Mouse (Mus musculus) midbrain, postnatal 0 days (tissue): ENCODE data around the gene Tpi1. TPM values are rescaled to one million over a fixed set of nuclear protein-coding genes. Genes with fewer than 3 reads are reported as not detected.
A peak's percentile ranks its signal among the peaks of the same experiment; 100 is the strongest.

Experiments used
- ATAC-seq: fragments of 200-750 bp; cut with Nextera tagmentation; 2 replicates; pipeline ENCODE4 v1.8.0; 2017; ENCODE audit warnings: moderate number of reproducible peaks, mild to moderate bottlenecking, moderate TSS enrichment, moderate library complexity; ENCODE audit not compliant: low FRiP score
- DNase-seq: peaks from one replicate; pipeline ENCODE4 v3.0.0-alpha.2; 2015; ENCODE audit warnings: low spot score
- H3K27ac ChIP-seq: fragments of 300-500 bp; sonication (generic); 2 replicates; pipeline ENCODE4 v1.5.1; 2014; ENCODE audit warnings: low read depth, mild to moderate bottlenecking, low read length, mixed read lengths
- H3K27me3 ChIP-seq: fragments of 300-500 bp; sonication (generic); 2 replicates; pipeline ENCODE4 v1.6.1; 2014; ENCODE audit warnings: low read length, control low read depth, mixed read lengths; ENCODE audit not compliant: insufficient read depth
- H3K36me3 ChIP-seq: fragments of 300-500 bp; sonication (generic); 2 replicates; pipeline ENCODE4 v1.6.1; 2014; ENCODE audit warnings: low read length, control low read depth, mixed read lengths; ENCODE audit not compliant: insufficient read depth
- H3K4me1 ChIP-seq: fragments of 300-500 bp; sonication (generic); 2 replicates; pipeline ENCODE4 v1.6.1; 2014; ENCODE audit warnings: mild to moderate bottlenecking, control low read depth, antibody characterized with exemption, low read length, mixed read lengths; ENCODE audit not compliant: insufficient read depth
- H3K4me2 ChIP-seq: fragments of 300-500 bp; sonication (generic); 2 replicates; pipeline ENCODE4 v1.6.1; 2014; ENCODE audit warnings: low read depth, mild to moderate bottlenecking, low read length, mixed read lengths; ENCODE audit not compliant: poor library complexity, severe bottlenecking
- H3K4me3 ChIP-seq: fragments of 300-500 bp; sonication (generic); 2 replicates; pipeline ENCODE4 v1.5.1; 2014; ENCODE audit warnings: low read depth, mild to moderate bottlenecking, low read length, moderate library complexity
- H3K9ac ChIP-seq: fragments of 300-500 bp; sonication (generic); replicated peaks from 2 replicates; pipeline ENCODE4 v1.6.1; 2014; ENCODE audit warnings: mild to moderate bottlenecking, low read length, moderate library complexity, mixed read lengths; ENCODE audit not compliant: poor library complexity, severe bottlenecking
- H3K9me3 ChIP-seq: fragments of 300-500 bp; sonication (generic); 2 replicates; pipeline ENCODE4 v1.6.1; 2016; ENCODE audit warnings: low read length, control low read depth
- CTCF ChIP-seq: IDR thresholded peaks from 2 replicates; pipeline ENCODE4 v1.5.1; 2016; ENCODE audit warnings: antibody characterized with exemption, mild to moderate bottlenecking
- WGBS: fragments of 180-500 bp; shearing (Covaris S2); extraction: QIAGEN DNeasy Blood & Tissue Kit; methylation state at CpG from one replicate; pipeline ENCODE4 v1.1.7; 2014; 5-methylcytosine and 5-hydroxymethylcytosine counted together
- polyA plus RNA-seq: library from polyadenylated mRNA; unstranded; fragments of >200 nt; fragmentation: Nextera tagmentation; extraction: Ambion mirVana; gene quantifications from 2 replicates; pipeline ENCODE4 v1.2.1, GENCODE M21; 2015
- total RNA-seq: library from RNA; depleted of rRNA; stranded (reverse); fragments of >200 nt; gene quantifications from 2 replicates; pipeline ENCODE4 v1.2.3, GENCODE M21; 2014

The Tpi1 gene
- total and polyA plus RNA-seq, 2 experiments from 2014 or later, result 392 to 415 TPM

DNA sequence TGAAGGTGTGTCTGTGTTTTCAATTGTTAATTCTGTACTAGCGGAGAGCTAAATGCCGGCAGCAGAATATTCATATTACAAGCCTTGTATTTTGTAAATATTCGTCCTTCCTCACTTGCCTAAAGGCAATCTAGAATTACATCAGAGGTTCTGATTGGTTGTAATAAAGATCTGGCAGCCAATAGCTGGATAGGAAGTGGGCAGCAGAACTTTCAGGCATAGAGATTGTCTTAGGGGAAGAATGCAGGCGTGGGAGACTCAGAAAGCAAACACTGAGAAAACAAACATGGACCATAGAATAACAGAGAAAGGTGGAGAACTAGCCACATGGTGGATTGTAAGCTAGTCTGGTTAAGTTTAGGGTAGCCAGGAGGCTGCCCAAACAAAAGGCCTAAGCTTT lies 24.0 kb downstream of the Tpi1 start:
- Histone ChIP-seq H3K9me3 (no peaks in the 10 kb centered on the region), H3K27me3 (no peaks in the 10 kb centered on the region), H3K4me3 (no peak overlapping the region), H3K36me3 (no peaks in the 10 kb centered on the region), H3K27ac (no peak overlapping the region), H3K9ac (no peak overlapping the region), H3K4me2 (no peak overlapping the region), H3K4me1 (no peaks in the 10 kb centered on the region)
- 71% methylated on average over 4 of the region's 4 CpGs for WGBS
- TF ChIP-seq CTCF, result no peak
- ATAC-seq (no peak), DNase-seq (no peak)

DNA sequence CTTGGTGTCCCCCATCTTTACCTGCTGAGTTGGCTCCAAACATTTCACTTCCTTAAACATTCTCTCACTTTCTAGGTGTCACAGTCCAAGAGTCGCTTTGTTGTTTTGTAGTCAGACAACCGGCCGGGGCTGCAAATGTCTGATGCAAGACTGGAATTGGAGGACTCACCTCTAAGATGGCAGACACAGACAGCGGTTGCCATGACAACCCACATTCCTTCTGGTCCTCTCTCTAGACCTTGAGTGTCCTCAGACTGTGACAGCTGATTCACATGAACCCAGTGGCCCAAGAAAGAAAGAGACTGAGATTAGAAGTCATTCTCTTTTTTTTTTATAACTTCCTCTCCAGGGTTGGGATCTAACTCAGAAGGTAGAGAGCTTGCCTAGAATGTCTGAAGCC lies 24.6 kb downstream of the Tpi1 start:
- peak; percentile 67 for DNase-seq
- Histone ChIP-seq H3K27ac (no peak overlapping the region), H3K9ac (no peak overlapping the region), H3K9me3 (no peaks in the 10 kb centered on the region), H3K27me3 (no peaks in the 10 kb centered on the region), H3K4me2 (no peak overlapping the region), H3K36me3 (no peaks in the 10 kb centered on the region), H3K4me3 (no peak overlapping the region), H3K4me1 (no peaks in the 10 kb centered on the region)
- TF ChIP-seq CTCF, result no peak
- ATAC-seq, result no peak
- WGBS, result 73% methylated on average over 4 of the region's 4 CpGs

DNA sequence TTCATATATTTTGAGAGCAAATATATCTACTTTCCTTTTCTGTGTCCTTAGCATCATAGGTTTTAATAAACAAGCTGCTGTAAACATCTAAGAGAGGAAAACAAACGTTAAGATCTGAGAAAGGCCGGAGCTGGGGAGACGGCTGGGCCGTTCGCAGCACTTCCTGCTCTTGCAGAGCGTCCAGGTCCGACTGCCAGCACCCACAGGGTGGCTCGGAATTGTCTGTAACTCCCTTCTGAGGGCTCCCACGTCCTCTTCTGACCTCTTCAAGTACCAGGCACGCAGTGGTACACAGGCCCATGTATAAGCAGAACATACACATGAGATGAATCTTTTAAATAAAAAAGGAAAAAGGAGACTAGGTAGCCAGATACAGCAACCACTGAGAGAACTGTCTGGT lies 26.4 kb downstream of the Tpi1 start:
- 83% methylated on average over 10 of the region's 10 CpGs for WGBS
- TF ChIP-seq CTCF, result no peak
- Histone ChIP-seq H3K4me1 (no peaks in the 10 kb centered on the region), H3K9ac (no peak overlapping the region), H3K36me3 (no peaks in the 10 kb centered on the region), H3K9me3 (no peaks in the 10 kb centered on the region), H3K27me3 (no peaks in the 10 kb centered on the region), H3K4me3 (no peak overlapping the region), H3K4me2 (no peak overlapping the region), H3K27ac (no peak overlapping the region)
- DNase-seq, result no peak
- ATAC-seq, result no peak

DNA sequence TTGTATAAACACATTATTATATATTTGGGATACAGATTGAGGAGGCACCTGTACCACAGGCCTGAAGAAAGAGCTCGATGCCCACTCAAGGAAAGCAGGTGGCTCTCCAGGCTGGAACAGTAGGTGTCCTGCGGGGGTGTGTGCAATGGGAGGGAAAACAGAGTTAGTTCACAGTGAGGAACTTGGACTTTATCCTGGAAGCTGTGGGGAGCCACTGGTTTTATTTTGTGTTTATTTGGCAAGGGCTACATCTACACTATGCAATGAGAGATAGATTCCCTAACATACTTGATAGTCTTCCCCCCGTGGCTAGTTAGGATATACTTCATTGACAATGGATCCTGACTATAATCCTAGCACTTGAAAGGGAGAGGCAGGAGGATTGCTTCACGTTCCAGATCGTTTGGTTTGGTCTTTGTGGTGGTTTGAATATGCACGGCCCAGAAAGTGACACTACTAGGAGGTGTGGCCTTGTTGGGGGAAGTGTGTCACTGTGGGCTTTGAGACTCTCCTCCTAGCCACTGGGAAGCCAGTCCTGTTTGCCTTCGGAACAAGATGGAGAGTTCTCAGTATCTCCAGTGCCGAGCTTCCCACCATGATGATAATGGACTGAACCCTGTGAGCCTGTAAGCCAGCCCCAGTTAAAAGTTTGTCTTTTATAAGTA lies 27.2 kb downstream of the Tpi1 start:
- 51% methylated on average over 8 of the region's 8 CpGs for WGBS
- Histone ChIP-seq H3K27ac (no peak overlapping the region), H3K36me3 (no peaks in the 10 kb centered on the region), H3K4me3 (no peak overlapping the region), H3K4me2 (no peak overlapping the region), H3K9ac (no peak overlapping the region), H3K9me3 (no peaks in the 10 kb centered on the region), H3K27me3 (no peaks in the 10 kb centered on the region), H3K4me1 (no peaks in the 10 kb centered on the region)
- no peak for DNase-seq
- no peak for ATAC-seq
- TF ChIP-seq CTCF, result no peak

DNA sequence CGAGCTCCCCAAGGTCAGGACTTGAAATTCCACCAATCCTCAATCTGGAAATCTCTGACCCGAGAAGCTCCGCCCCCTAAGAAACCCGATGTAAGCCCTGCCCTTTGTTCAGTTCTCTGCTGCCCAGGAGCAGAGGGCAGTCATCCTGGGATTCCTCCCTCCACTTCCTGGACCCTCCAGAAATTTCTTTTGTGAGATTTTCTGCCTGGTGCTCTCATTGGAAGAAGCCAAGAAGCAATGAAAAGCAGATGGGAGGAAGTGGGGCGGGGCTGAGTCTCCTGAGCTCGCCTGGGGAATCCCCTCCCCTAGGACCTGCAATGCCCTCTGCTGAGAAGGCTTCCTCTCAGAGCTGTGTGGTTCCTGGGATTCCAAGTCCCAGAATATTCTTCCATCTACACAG lies 31.7 kb downstream of the Tpi1 start:
- 23% methylated on average over 6 of the region's 6 CpGs for WGBS
- H3K4me3 ChIP-seq, result no peak overlapping the region
- DNase-seq, result no peak
- H3K27ac ChIP-seq, result no peak overlapping the region
- H3K9me3 ChIP-seq, result no peaks in the 10 kb centered on the region
- H3K4me1 ChIP-seq, result no peaks in the 10 kb centered on the region; the same call in 1 of the 2 replicates
- ATAC-seq, result no peak
- no peak overlapping the region for H3K9ac ChIP-seq
- no peak for TF ChIP-seq CTCF
- 0 out of 2 replicates have a peak, but pooled peaks cover 4% of the 10 kb centered on the region for H3K27me3 ChIP-seq
- no peak overlapping the region for H3K4me2 ChIP-seq
- H3K36me3 ChIP-seq, result no peaks in the 10 kb centered on the region

DNA sequence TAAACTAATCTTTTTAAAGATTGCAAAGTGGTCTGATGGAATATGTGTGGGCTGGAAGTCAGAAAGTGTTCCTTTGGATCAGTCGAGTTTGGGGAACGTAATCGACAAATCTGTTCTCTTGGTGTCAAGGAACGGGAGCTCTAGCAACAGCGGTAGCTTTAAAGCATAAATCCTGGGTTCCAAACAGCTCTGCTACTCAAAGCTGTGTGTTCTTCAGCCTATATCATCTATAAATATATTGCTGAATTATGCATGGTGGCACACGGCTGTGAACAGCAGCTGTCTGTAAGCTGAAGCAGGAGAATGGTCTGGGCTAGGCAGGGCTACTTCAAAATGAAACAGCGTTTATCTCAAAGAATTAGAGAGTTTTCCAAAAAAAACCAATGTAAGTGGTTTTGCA lies 33.2 kb downstream of the Tpi1 start:
- 0 out of 2 replicates have a peak, but pooled peaks cover 4% of the 10 kb centered on the region for H3K27me3 ChIP-seq
- 88% methylated on average over 7 of the region's 7 CpGs for WGBS
- H3K4me2 ChIP-seq, result no peak overlapping the region
- H3K4me1 ChIP-seq, result no peaks in the 10 kb centered on the region; the same call in 1 of the 2 replicates
- TF ChIP-seq CTCF, result no peak
- no peaks in the 10 kb centered on the region for H3K9me3 ChIP-seq
- no peak for ATAC-seq
- no peak overlapping the region for H3K4me3 ChIP-seq
- H3K36me3 ChIP-seq, result no peaks in the 10 kb centered on the region
- DNase-seq, result no peak
- no peak overlapping the region for H3K9ac ChIP-seq
- H3K27ac ChIP-seq, result no peak overlapping the region
